Mouse (Mus musculus) liver, postnatal 0 days (tissue): ENCODE results near the gene Arl2. TPM values are rescaled to one million over a fixed set of nuclear protein-coding genes. Genes with fewer than 3 reads are reported as not detected.

ENCODE experiments used
- ATAC-seq: fragments of 200-750 bp; cut with Nextera tagmentation; 2 replicates; pipeline ENCODE4 v1.8.0; 2017; ENCODE audit warnings: mild to moderate bottlenecking, moderate library complexity
- DNase-seq: peaks from one replicate; pipeline ENCODE4 v3.0.0-alpha.2; 2016
- H3K27ac ChIP-seq: fragments of 300-500 bp; sonication (generic); 2 replicates; pipeline ENCODE4 v1.5.1; 2014; ENCODE audit warnings: antibody characterized with exemption, moderate library complexity, mild to moderate bottlenecking, low read depth
- H3K27me3 ChIP-seq: fragments of 300-500 bp; sonication (generic); 2 replicates; pipeline ENCODE4 v1.6.1; 2014; ENCODE audit warnings: low read length, control low read depth, mixed read lengths; ENCODE audit not compliant: insufficient read depth
- H3K36me3 ChIP-seq: fragments of 300-500 bp; sonication (generic); replicated peaks from 2 replicates; pipeline ENCODE4 v1.6.1; 2014; ENCODE audit warnings: mild to moderate bottlenecking, control low read depth, low read length, moderate library complexity, mixed read lengths; ENCODE audit not compliant: insufficient read depth
- H3K4me1 ChIP-seq: fragments of 300-500 bp; sonication (generic); 2 replicates; pipeline ENCODE4 v1.6.1; 2014; ENCODE audit warnings: antibody characterized with exemption, mild to moderate bottlenecking, control low read depth; ENCODE audit not compliant: insufficient read depth
- H3K4me2 ChIP-seq: fragments of 300-500 bp; sonication (generic); 2 replicates; pipeline ENCODE4 v1.6.1; 2014; ENCODE audit warnings: low read depth, mild to moderate bottlenecking, low read length, moderate library complexity, mixed read lengths
- H3K4me3 ChIP-seq: fragments of 300-500 bp; sonication (generic); 2 replicates; pipeline ENCODE4 v1.5.1; 2014; ENCODE audit warnings: low read depth, low read length
- H3K9ac ChIP-seq: fragments of 300-500 bp; sonication (generic); replicated peaks from 2 replicates; pipeline ENCODE4 v1.6.1; 2014; ENCODE audit warnings: mild to moderate bottlenecking, moderate library complexity
- H3K9me3 ChIP-seq: fragments of 300-500 bp; sonication (generic); 2 replicates; pipeline ENCODE4 v1.6.1; 2016; ENCODE audit warnings: mild to moderate bottlenecking, control low read depth, low read length, mixed read lengths
- CTCF ChIP-seq: sonication (generic); IDR thresholded peaks from 2 replicates; pipeline ENCODE4 v1.5.1; 2016; ENCODE audit warnings: antibody characterized with exemption, low read depth
- EP300 ChIP-seq: IDR thresholded peaks from 2 replicates; pipeline ENCODE4 v1.6.1; 2016; ENCODE audit warnings: antibody characterized with exemption, low read depth, mild to moderate bottlenecking
- WGBS: fragments of 180-500 bp; shearing (Covaris S2); extraction: QIAGEN DNeasy Blood & Tissue Kit; methylation state at CpG from one replicate; pipeline ENCODE4 v1.1.7; 2014; ENCODE audit not compliant: insufficient replicate concordance; 5-methylcytosine and 5-hydroxymethylcytosine counted together
- polyA plus RNA-seq: library from polyadenylated mRNA; unstranded; fragments of >200 nt; fragmentation: Nextera tagmentation; extraction: Ambion mirVana; gene quantifications from 2 replicates; pipeline ENCODE4 v1.2.1, GENCODE M21; 2015

Gene Arl2
- polyA plus RNA-seq, 1 experiment from 2014 or later, result 20.5 TPM

DNA sequence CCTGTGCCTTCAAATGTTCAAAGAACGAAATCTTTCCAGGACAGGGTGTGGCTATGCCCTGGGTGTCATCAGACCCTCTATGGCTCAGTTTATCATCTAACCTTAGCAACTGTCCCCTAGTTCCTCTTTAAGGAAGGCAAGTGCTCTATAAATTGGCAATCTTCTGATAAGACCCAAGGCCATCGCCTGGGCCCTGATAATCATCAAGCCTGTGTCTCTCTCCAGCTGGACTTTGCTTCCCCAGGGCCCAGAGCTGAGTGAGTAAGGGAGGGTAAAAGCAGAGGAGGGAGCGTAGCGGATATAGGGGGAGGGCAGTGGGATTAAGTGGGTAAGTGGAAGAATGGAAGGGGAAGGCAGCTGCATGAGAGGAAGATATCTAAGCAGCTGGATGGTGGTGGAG lies 36.9 kb downstream of the Arl2 start:
- DNase-seq, result no peak
- H3K4me3 ChIP-seq, result no peak overlapping the region
- ATAC-seq, result no peak
- 0 out of 2 replicates have a peak overlapping the region, but pooled peaks have one; percentile 9 for H3K27ac ChIP-seq
- no peak overlapping the region; the same call in 1 of the 2 replicates for H3K9ac ChIP-seq
- H3K27me3 ChIP-seq, result no peaks in the 10 kb centered on the region
- H3K9me3 ChIP-seq, result no peaks in the 10 kb centered on the region
- TF ChIP-seq EP300 (no peak), CTCF (no peak)
- H3K36me3 ChIP-seq, result no peaks in the 10 kb centered on the region
- no peak overlapping the region for H3K4me2 ChIP-seq
- 49% methylated on average over 4 of the region's 4 CpGs for WGBS
- H3K4me1 ChIP-seq, result peaks cover 29% of the 10 kb centered on the region

DNA sequence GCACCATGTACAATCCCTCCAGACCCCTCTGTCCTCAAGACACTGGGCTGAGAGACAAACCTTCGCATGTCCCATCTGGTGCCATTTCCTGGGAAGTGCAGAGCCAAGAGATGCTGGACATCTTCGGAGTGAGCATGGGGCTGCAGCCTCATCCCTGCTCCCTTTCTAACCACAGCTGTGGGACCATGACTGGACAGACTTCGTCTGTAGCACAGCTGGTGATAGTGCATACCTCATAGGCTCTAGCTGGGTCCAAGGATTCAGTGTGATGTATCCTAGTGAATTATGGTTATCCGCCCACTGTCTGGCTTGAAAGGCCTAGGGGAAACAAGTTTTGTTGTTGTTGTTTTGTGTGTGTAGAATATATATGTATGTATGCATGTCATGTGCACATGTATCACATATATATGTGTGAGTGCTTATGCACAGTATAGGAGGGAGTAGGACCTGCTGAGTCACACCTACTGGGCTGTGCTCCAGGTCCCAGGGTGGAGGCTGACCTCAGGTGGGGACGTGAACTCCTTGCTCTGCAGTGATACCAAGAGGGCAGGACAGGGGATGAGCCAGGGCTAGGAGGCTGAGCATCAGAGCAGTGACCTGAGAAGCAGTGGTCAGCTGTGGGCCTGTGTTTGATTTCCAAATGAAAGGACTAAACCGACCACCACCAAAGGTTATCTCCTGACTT lies 39.0 kb downstream of the Arl2 start:
- Histone ChIP-seq H3K4me1 (peaks cover 29% of the 10 kb centered on the region), H3K27me3 (no peaks in the 10 kb centered on the region), H3K27ac (peak overlapping the region; percentile 73), H3K4me3 (no peak overlapping the region), H3K4me2 (peak overlapping the region; percentile 26), H3K9ac (no peak overlapping the region), H3K36me3 (no peaks in the 10 kb centered on the region), H3K9me3 (no peaks in the 10 kb centered on the region)
- ATAC-seq (peak; percentile 96), DNase-seq (peak; percentile 77)
- WGBS, result 63% methylated on average over 6 of the region's 6 CpGs
- TF ChIP-seq EP300, result no peak
- TF ChIP-seq CTCF, result peak; percentile 20; the same call in 1 of the 2 replicates

DNA sequence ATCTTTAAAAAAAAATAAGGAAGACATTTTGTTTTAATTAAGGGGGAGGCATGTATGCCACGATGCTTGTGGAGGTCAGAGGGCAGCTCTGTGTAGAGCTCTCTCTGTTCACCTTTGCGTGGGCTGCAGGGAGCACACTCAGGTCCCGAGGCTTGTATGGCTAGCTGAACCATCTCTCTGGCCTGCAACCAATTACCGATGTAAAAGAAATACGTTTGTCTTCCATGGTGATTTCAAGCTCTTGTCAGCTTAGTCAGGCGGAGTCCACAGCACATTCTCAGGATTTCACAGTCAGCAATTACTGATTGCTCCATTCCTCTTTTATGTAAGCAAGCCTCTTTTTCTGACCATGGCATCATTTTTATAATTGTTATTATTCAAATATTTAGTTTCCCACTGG lies 40.2 kb downstream of the Arl2 start:
- no peak overlapping the region for H3K4me2 ChIP-seq
- peaks cover 29% of the 10 kb centered on the region for H3K4me1 ChIP-seq
- ATAC-seq (no peak), DNase-seq (no peak)
- H3K27me3 ChIP-seq, result no peaks in the 10 kb centered on the region
- 71% methylated on average over 6 of the region's 6 CpGs for WGBS
- no peak overlapping the region for H3K27ac ChIP-seq
- no peak overlapping the region for H3K4me3 ChIP-seq
- no peak overlapping the region for H3K9ac ChIP-seq
- no peaks in the 10 kb centered on the region for H3K36me3 ChIP-seq
- TF ChIP-seq CTCF (no peak), EP300 (no peak)
- H3K9me3 ChIP-seq, result no peaks in the 10 kb centered on the region

DNA sequence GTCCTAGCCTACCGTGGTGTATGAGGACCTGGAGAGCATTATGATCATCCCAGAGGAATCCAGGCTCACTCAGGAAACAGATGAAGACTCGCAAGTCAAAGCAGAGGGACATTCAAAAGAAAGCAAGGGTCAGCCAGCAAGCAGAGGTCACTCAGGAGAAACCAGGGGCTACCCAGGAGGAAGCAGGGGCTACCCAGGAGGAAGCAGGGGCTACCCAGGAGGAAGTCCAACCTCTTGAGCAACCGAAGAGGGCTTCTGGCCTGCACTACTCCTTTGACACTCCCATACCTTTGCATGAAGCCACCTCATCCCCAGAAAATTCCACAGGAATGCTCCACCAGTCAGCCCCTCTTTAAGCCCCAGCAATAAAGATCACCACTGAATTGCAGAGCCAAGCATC lies 43.5 kb downstream of the Arl2 start:
- ATAC-seq (no peak), DNase-seq (no peak)
- no peak overlapping the region for H3K9ac ChIP-seq
- TF ChIP-seq CTCF (no peak), EP300 (no peak)
- H3K9me3 ChIP-seq, result no peaks in the 10 kb centered on the region
- H3K4me3 ChIP-seq, result no peak overlapping the region
- peaks cover 10% of the 10 kb centered on the region for H3K4me1 ChIP-seq
- no peaks in the 10 kb centered on the region for H3K27me3 ChIP-seq
- WGBS, result 70% methylated on average over 3 of the region's 3 CpGs
- no peak overlapping the region for H3K27ac ChIP-seq
- H3K4me2 ChIP-seq, result no peak overlapping the region
- peaks cover 14% of the 10 kb centered on the region for H3K36me3 ChIP-seq

DNA sequence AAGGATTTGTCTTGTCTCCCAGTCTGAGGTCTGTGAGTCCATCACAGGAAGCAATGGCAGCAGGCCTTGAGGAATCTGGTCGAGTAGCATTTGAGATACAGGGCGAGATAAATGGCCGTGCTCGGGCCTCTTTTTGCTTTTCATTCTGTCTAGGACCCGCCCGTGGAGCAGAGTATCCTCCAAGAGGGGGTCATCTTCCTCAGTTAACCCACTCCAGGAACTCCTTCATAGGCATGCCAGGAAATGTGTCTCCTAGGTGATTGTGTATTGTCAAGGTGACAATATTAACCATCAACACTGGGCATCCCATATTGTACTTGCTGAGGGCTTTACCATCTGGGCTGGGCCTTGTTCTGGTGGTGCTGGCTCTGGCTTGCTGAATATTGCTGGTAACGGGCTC lies 47.2 kb downstream of the Arl2 start, which contains the start of gene AC131692.1:
AC131692.1 (plus strand) TSS at position 301 of the 400 bp plus-strand sequence.
- WGBS, result 82% methylated on average over 7 of the region's 7 CpGs
- ATAC-seq (no peak), DNase-seq (no peak)
- H3K27me3 ChIP-seq, result no peaks in the 10 kb centered on the region
- H3K4me2 ChIP-seq, result no peak within 1 kb of the TSS
- H3K9ac ChIP-seq, result no peak within 1 kb of the TSS
- no peak within 1 kb of the TSS for H3K4me3 ChIP-seq
- no peak within 1 kb of the TSS for H3K27ac ChIP-seq
- H3K9me3 ChIP-seq, result no peaks in the 10 kb centered on the region
- no peaks in the 10 kb centered on the region for H3K4me1 ChIP-seq
- no peak for TF ChIP-seq EP300
- no peak for TF ChIP-seq CTCF
- H3K36me3 ChIP-seq, result peaks cover 46% of the 10 kb centered on the region

DNA sequence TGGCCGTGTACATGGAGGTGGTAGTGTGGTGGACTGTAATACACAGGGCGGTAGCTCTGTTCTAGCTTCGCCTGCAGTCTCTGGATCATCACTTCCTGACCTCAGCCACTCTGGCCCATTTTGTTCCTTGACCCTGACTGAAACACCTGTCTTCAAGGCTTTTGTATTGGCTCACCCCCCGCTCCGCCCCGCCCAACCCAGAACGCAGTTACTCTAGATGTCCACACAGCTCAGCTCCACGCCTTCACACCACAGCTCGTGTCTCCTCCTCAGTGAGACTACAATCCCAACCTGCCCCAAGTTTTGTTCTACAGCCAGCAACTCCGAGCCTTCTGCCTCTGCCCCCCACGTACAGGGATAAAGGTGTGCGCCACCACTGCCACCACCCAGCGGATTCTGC lies 52.5 kb downstream of the Arl2 start:
- no peak overlapping the region for H3K27ac ChIP-seq
- H3K9ac ChIP-seq, result no peak overlapping the region
- ATAC-seq (no peak), DNase-seq (no peak)
- peaks cover 57% of the 10 kb centered on the region for H3K36me3 ChIP-seq
- H3K4me3 ChIP-seq, result no peak overlapping the region
- H3K27me3 ChIP-seq, result no peaks in the 10 kb centered on the region
- peaks cover 17% of the 10 kb centered on the region for H3K4me1 ChIP-seq
- no peak for TF ChIP-seq CTCF
- TF ChIP-seq EP300, result no peak
- H3K4me2 ChIP-seq, result no peak overlapping the region
- no peaks in the 10 kb centered on the region for H3K9me3 ChIP-seq
- WGBS, result 92% methylated on average over 13 of the region's 13 CpGs
